Mouse (Mus musculus) C2C12 (cell line): ENCODE data around the gene Deaf1. TPM values are rescaled to one million over a fixed set of nuclear protein-coding genes. Genes with fewer than 3 reads are reported as not detected.

ENCODE experiments used
- H3K27me3 ChIP-seq: one replicate; pipeline ENCODE4 v1.6.1; 2011; ENCODE audit not compliant: control insufficient read depth, insufficient read depth, insufficient read length
- H3K36me3 ChIP-seq: one replicate; pipeline ENCODE4 v1.6.1; 2011; ENCODE audit not compliant: control insufficient read depth, insufficient read depth
- H3K4me3 ChIP-seq: one replicate; pipeline ENCODE4 v1.5.1; 2011; ENCODE audit warnings: mild to moderate bottlenecking, control low read depth; ENCODE audit not compliant: poor library complexity, insufficient read depth, severe bottlenecking
- H3K79me2 ChIP-seq: one replicate; pipeline ENCODE4 v1.6.1; 2011; ENCODE audit not compliant: control insufficient read depth, insufficient read depth
- H3K79me3 ChIP-seq: one replicate; pipeline ENCODE4 v1.6.1; 2011; ENCODE audit warnings: low read depth, control low read depth
- H3ac ChIP-seq: one replicate; pipeline ENCODE3; 2011; ENCODE audit warnings: low read depth; ENCODE audit not compliant: control insufficient read depth, insufficient read length
- CEBPB ChIP-seq: IDR thresholded peaks from one replicate; pipeline ENCODE4 v1.6.1; 2011; ENCODE audit warnings: low read depth, mild to moderate bottlenecking, control low read depth, moderate library complexity
- CTCF ChIP-seq: IDR thresholded peaks from one replicate; pipeline ENCODE4 v1.5.1; 2011; ENCODE audit not compliant: control insufficient read depth, insufficient read depth, insufficient read length
- FOSL1 ChIP-seq: IDR thresholded peaks from one replicate; pipeline ENCODE4 v1.8.0; 2011; ENCODE audit warnings: mild to moderate bottlenecking, low read length; ENCODE audit not compliant: poor library complexity, insufficient read depth, severe bottlenecking
- MAX ChIP-seq: IDR thresholded peaks from one replicate; pipeline ENCODE4 v1.6.1; 2011; ENCODE audit warnings: mild to moderate bottlenecking, control low read depth
- MYOD1 ChIP-seq: IDR thresholded peaks from one replicate; pipeline ENCODE4 v1.6.1; 2011; ENCODE audit warnings: low read depth; ENCODE audit not compliant: control insufficient read depth, insufficient read length
- MYOG ChIP-seq: IDR thresholded peaks from one replicate; pipeline ENCODE4 v1.6.1; 2011; ENCODE audit not compliant: control insufficient read depth, insufficient read length; ENCODE audit errors: extremely low read depth
- USF1 ChIP-seq: IDR thresholded peaks from one replicate; pipeline ENCODE4 v1.6.1; 2011; ENCODE audit warnings: low read depth, mild to moderate bottlenecking, control low read depth, moderate library complexity
- long read RNA-seq, 2 experiments: library from polyadenylated mRNA; unstranded; transcript quantifications; one replicate each; pipeline ENCODE4 v2.0.0; 2019 to 2020
- polyA plus RNA-seq: library from polyadenylated mRNA; unstranded; fragments of >200 nt; fragmentation: generic; extraction: Trizol; gene quantifications from one replicate; pipeline ENCODE4 v1.2.1, GENCODE M21; 2012; ENCODE audit warnings: missing spikeins

Deaf1 gene
- polyA plus RNA-seq, result 21.4 TPM
- long read RNA-seq, experiment 1, partial matches to known transcripts, result 1 of 12 reads
- long read RNA-seq, experiment 1, other reads (novel, unspliced or antisense), result 9 of 12 reads
- long read RNA-seq, experiment 2, transcript Deaf1-201 (12 exons, 2,135 nt), result major isoform, 44 of 103 reads
- long read RNA-seq, experiment 2, partial matches to known transcripts, result 8 of 103 reads
- long read RNA-seq, experiment 2, other reads (novel, unspliced or antisense), result 49 of 103 reads

DNA sequence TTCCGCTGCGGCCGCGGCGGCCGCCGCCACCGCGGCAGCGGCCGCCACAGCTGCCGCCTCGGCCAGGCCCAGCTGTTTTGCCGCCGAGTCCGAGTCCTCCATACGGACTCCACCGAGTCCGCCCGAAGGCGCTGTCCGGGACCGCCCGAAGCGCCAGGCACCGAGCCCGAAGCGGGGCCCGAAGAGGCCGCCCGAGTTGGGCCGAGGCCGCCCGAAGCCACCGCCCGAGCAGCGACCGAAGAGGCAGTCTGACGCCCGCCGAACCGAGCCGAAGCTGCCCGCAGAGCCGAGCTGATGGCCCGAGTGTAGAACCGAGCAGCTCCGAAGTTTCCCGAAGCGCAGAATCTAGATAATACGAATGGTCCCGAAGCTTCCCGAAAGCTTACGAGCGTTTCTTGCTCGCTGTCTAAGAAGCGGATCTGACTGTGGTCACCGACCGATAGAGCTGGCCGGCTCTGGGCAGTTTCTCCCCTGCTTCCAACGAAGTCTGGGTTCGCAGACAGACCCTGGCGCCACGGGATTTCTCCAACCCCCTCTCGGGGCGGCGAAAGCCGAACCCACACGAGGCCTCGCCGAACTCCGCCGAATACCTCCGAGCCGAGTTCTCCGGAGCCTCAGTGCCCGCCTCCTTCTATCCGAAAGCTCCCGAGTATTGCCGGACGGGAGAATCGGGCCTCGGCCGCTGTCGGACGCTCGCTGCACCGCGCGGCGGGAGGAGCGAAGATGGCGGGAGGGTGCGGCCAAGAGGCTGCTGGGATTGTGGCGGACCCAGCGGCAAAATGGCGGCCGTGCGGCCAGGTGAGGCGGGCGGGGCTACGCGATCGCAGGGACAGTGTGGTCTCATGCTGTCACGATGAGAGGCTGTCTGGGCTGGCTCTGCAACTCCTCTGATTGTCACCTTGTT is at the start of gene Deaf1, which contains the start of gene Tmem80:
Deaf1 (minus strand) TSS at position 222 of the 904 bp plus-strand sequence.
Tmem80 (plus strand) TSS at position 271 of the 904 bp plus-strand sequence.
- H3K36me3 ChIP-seq, result peaks cover 9% of the 10 kb centered on the region
- H3K79me3 ChIP-seq, result peaks cover 32% of the 10 kb centered on the region
- TF ChIP-seq CTCF (no peak), MAX (peak; percentile 66), MYOD1 (no peak), USF1 (no peak), CEBPB (no peak), MYOG (no peak), FOSL1 (no peak)

DNA sequence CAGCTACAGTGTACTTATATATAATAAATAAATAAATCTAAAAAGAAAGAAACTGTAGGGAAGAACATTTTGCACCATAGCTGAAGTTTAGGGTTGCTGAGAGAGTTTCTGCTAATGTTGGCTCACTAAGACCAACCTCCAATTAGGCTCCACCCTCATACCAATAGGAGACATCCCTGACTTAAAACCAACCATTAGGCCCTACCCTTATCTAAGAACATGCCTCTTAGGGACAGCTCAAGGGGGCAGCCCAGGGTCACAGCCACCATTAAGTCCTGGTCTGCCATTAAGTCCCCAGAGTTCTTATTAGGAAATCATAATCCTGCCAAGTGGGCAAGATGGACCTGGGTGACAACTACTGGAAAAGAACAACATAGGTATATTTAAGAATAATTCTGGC is 46.9 kb upstream of the Deaf1 start:
- Histone ChIP-seq H3K79me3 (no peaks in the 10 kb centered on the region), H3K36me3 (no peaks in the 10 kb centered on the region), H3K79me2 (no peaks in the 10 kb centered on the region), H3K27me3 (no peaks in the 10 kb centered on the region), H3ac (no peak overlapping the region), H3K4me3 (no peak overlapping the region)
- TF ChIP-seq MYOG (no peak), USF1 (no peak), CEBPB (no peak), MAX (no peak), MYOD1 (no peak), FOSL1 (no peak), CTCF (no peak)

More for the DNA sequence above, at the start of gene Deaf1, which contains the start of gene Tmem80:
- H3K79me2 ChIP-seq, result peaks cover 47% of the 10 kb centered on the region
- no peaks in the 10 kb centered on the region for H3K27me3 ChIP-seq
- peak within 1 kb of the TSS; percentile 55 for H3K4me3 ChIP-seq
- peak within 1 kb of the TSS; percentile 96 for H3ac ChIP-seq

DNA sequence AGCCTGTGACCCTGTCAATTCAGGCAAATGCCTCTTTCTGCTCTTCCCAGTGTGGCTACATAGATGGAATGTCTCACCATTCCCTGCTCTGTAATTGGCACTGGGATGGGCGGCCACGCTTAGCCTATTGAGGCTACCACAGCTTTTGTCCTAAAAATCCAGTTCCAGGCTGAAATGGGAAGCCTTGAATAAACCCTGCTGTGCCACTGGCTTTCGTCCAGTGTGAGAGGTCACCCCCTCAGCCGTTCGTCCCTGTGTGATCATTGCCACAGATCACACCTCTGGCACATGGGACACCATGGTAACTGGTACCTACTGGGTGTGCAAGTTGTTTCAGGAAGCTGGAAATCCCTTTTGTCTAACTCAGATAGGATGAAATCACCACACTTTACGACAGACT is 46.1 kb upstream of the Deaf1 start:
- Histone ChIP-seq H3K79me3 (no peaks in the 10 kb centered on the region), H3K4me3 (no peak overlapping the region), H3ac (no peak overlapping the region), H3K27me3 (no peaks in the 10 kb centered on the region), H3K79me2 (no peaks in the 10 kb centered on the region), H3K36me3 (no peaks in the 10 kb centered on the region)
- TF ChIP-seq MYOD1, result no peak
- no peak for TF ChIP-seq CTCF
- no peak for TF ChIP-seq USF1
- no peak for TF ChIP-seq FOSL1
- TF ChIP-seq CEBPB, result no peak
- TF ChIP-seq MYOG, result no peak
- TF ChIP-seq MAX, result no peak

DNA sequence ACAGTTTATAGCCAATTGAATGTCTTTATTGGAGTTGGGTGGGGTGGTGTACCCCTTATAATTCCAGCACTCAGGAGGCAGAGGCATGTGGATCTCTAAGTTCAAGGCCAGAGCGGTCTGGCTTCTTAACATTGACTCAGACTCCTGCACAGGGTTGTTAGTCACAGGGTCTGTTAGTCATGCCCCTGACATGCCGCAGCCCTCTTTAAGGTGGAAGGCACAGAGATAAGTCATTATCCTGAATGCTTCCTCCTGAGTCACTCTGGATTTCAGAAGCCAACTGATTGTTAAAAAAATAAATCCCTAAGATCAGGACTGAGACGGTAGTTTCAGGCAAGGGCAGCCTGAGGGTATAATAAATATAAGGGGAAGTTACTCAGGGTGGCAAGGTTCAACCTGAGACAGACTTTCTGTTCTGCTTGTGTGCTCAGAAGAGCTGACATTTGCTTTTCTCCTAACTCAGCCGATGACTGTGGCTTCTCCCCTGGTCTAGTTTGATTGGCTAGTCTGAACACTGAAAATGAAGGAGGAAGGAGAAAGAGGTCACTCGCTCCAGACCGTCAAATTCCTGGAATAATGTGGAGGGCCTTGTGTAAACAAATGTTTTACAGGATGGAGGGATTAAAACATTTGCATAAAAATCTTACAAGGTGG is 44.6 kb upstream of the Deaf1 start:
- TF ChIP-seq CEBPB, result no peak
- peak; percentile 67 for TF ChIP-seq MAX
- TF ChIP-seq MYOG, result no peak
- peak; percentile 80 for TF ChIP-seq FOSL1
- TF ChIP-seq USF1, result peak; percentile 5
- no peak for TF ChIP-seq MYOD1
- H3ac ChIP-seq, result no peak overlapping the region
- no peak overlapping the region for H3K4me3 ChIP-seq
- no peaks in the 10 kb centered on the region for H3K36me3 ChIP-seq
- no peaks in the 10 kb centered on the region for H3K79me2 ChIP-seq
- no peaks in the 10 kb centered on the region for H3K27me3 ChIP-seq
- H3K79me3 ChIP-seq, result no peaks in the 10 kb centered on the region

DNA sequence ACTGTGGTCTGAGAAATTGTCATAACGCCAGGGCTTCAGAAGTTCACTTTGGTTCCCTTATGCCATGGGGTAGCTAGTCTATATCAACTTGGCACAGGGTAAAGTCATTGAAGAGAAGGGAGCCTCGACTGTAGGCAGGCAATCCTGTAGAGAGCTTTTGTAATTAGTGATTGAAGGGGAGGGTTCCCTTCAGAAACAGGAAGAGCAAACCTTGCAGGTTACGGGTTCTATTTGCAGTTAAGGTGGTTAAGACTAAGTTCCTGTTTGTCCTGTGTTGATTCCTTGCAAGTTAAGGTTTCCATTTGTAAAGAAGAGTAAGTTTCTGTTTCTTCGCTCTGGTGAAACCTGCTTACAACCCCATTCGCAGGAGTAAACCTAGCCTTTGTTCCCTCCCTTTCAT is 42.4 kb upstream of the Deaf1 start:
- H3K79me2 ChIP-seq, result no peaks in the 10 kb centered on the region
- TF ChIP-seq CEBPB (no peak), FOSL1 (no peak), MYOG (no peak), MAX (no peak), USF1 (no peak), MYOD1 (no peak), CTCF (no peak)
- no peak overlapping the region for H3K4me3 ChIP-seq
- no peaks in the 10 kb centered on the region for H3K27me3 ChIP-seq
- no peaks in the 10 kb centered on the region for H3K79me3 ChIP-seq
- no peak overlapping the region for H3ac ChIP-seq
- no peaks in the 10 kb centered on the region for H3K36me3 ChIP-seq
